Mouse (Mus musculus): ENCODE measurements around the gene Myo1e. TPM values are rescaled to one million over a fixed set of nuclear protein-coding genes. Genes with fewer than 3 reads are reported as not detected.
A peak's percentile ranks its signal among the peaks of the same experiment; 100 is the strongest.

The Myo1e gene
- polyA plus RNA-seq, 1 experiment from 2014 or later, result 15.7 TPM

- 58% methylated on average over 12 of the region's 12 CpGs for WGBS
- no peak for DNase-seq (ENCODE audit: low spot score)
Measured at GRCm38 (mm10) chr9:70181719-70182118, 25.4 kb upstream of the Myo1e start.

GRCm38 (mm10) chr9:70182639-70183038 lies 24.5 kb upstream of the Myo1e start:
- no peak for ATAC-seq (ENCODE audit: low FRiP score, low TSS enrichment)
- Histone ChIP-seq H3K27ac (replicated peaks) (no peak overlapping the region), H3K4me3 (ENCODE audit: low read depth, low read length) (no peak overlapping the region), H3K4me1 (replicated peaks; ENCODE audit: control insufficient read depth, insufficient read depth) (no peaks in the 10 kb centered on the region), H3K27me3 (ENCODE audit: control insufficient read depth, insufficient read depth, low read length) (no peaks in the 10 kb centered on the region), H3K36me3 (ENCODE audit: control insufficient read depth, insufficient read depth, low read length) (no peaks in the 10 kb centered on the region), H3K9me3 (ENCODE audit: control insufficient read depth, low read length) (no peaks in the 10 kb centered on the region), H3K9ac (ENCODE audit: low read length) (no peak overlapping the region), H3K4me2 (replicated peaks; ENCODE audit: low read depth) (no peak overlapping the region)
- no peak for DNase-seq (ENCODE audit: low spot score)
- WGBS, result 64% methylated on average over 7 of the region's 7 CpGs
- TF ChIP-seq EP300 (optimal IDR thresholded peaks at IDR 0.05), result no peak
- TF ChIP-seq CTCF (IDR thresholded peaks at IDR 0.05; ENCODE audit: low read depth), result no peak

More at GRCm38 (mm10) chr9:70181719-70182118, 25.4 kb upstream of the Myo1e start:
- no peak overlapping the region for H3K27ac ChIP-seq (replicated peaks)
- ATAC-seq (ENCODE audit: low FRiP score, low TSS enrichment), result no peak
- no peak overlapping the region for H3K9ac ChIP-seq (ENCODE audit: low read length)
- no peak overlapping the region for H3K4me3 ChIP-seq (ENCODE audit: low read depth, low read length)
- H3K36me3 ChIP-seq (ENCODE audit: control insufficient read depth, insufficient read depth, low read length), result no peaks in the 10 kb centered on the region
- H3K4me2 ChIP-seq (replicated peaks; ENCODE audit: low read depth), result no peak overlapping the region
- H3K9me3 ChIP-seq (ENCODE audit: control insufficient read depth, low read length), result no peaks in the 10 kb centered on the region
- no peak for TF ChIP-seq EP300 (optimal IDR thresholded peaks at IDR 0.05)
- TF ChIP-seq CTCF (IDR thresholded peaks at IDR 0.05; ENCODE audit: low read depth), result no peak
- H3K27me3 ChIP-seq (ENCODE audit: control insufficient read depth, insufficient read depth, low read length), result no peaks in the 10 kb centered on the region
- H3K4me1 ChIP-seq (replicated peaks; ENCODE audit: control insufficient read depth, insufficient read depth), result no peaks in the 10 kb centered on the region

GRCm38 (mm10) chr9:70192336-70192735 lies 14.8 kb upstream of the Myo1e start:
- no peak overlapping the region for H3K4me3 ChIP-seq (ENCODE audit: low read depth, low read length)
- TF ChIP-seq CTCF (IDR thresholded peaks at IDR 0.05; ENCODE audit: low read depth) (no peak), EP300 (optimal IDR thresholded peaks at IDR 0.05) (no peak)
- ATAC-seq (ENCODE audit: low FRiP score, low TSS enrichment) (no peak), DNase-seq (ENCODE audit: low spot score) (no peak)
- 76% methylated on average over 5 of the region's 5 CpGs for WGBS
- H3K4me2 ChIP-seq (replicated peaks; ENCODE audit: low read depth), result no peak overlapping the region
- H3K27me3 ChIP-seq (ENCODE audit: control insufficient read depth, insufficient read depth, low read length), result no peaks in the 10 kb centered on the region
- H3K4me1 ChIP-seq (replicated peaks; ENCODE audit: control insufficient read depth, insufficient read depth), result no peaks in the 10 kb centered on the region
- no peaks in the 10 kb centered on the region for H3K9me3 ChIP-seq (ENCODE audit: control insufficient read depth, low read length)
- no peaks in the 10 kb centered on the region for H3K36me3 ChIP-seq (ENCODE audit: control insufficient read depth, insufficient read depth, low read length)
- H3K27ac ChIP-seq (replicated peaks), result no peak overlapping the region
- no peak overlapping the region for H3K9ac ChIP-seq (ENCODE audit: low read length)

- Histone ChIP-seq H3K4me1 (replicated peaks; ENCODE audit: control insufficient read depth, insufficient read depth) (no peaks in the 10 kb centered on the region), H3K4me2 (replicated peaks; ENCODE audit: low read depth) (no peak overlapping the region), H3K4me3 (ENCODE audit: low read depth, low read length) (no peak overlapping the region), H3K9ac (ENCODE audit: low read length) (no peak overlapping the region), H3K27me3 (ENCODE audit: control insufficient read depth, insufficient read depth, low read length) (no peaks in the 10 kb centered on the region), H3K36me3 (ENCODE audit: control insufficient read depth, insufficient read depth, low read length) (no peaks in the 10 kb centered on the region), H3K9me3 (ENCODE audit: control insufficient read depth, low read length) (no peaks in the 10 kb centered on the region), H3K27ac (replicated peaks) (no peak overlapping the region)
- TF ChIP-seq CTCF (IDR thresholded peaks at IDR 0.05; ENCODE audit: low read depth) (no peak), EP300 (optimal IDR thresholded peaks at IDR 0.05) (no peak)
- DNase-seq (ENCODE audit: low spot score) (no peak), ATAC-seq (ENCODE audit: low FRiP score, low TSS enrichment) (no peak)
- whole genome bisulfite sequencing, result 80% methylated on average over 11 of the region's 11 CpGs
Measured at GRCm38 (mm10) chr9:70194622-70195021, 12.5 kb upstream of the Myo1e start.

GRCm38 (mm10) chr9:70196956-70197659 lies 10.0 kb upstream of the Myo1e start:
- 77% methylated on average over 15 of the region's 15 CpGs for WGBS
- H3K9ac ChIP-seq (ENCODE audit: low read length), result no peak overlapping the region

GRCm38 (mm10) chr9:70197992-70198391 lies 9.2 kb upstream of the Myo1e start:
- H3K4me2 ChIP-seq (replicated peaks; ENCODE audit: low read depth), result no peak overlapping the region
- TF ChIP-seq EP300 (optimal IDR thresholded peaks at IDR 0.05), result no peak
- no peak for TF ChIP-seq CTCF (IDR thresholded peaks at IDR 0.05; ENCODE audit: low read depth)
- ATAC-seq (ENCODE audit: low FRiP score, low TSS enrichment) (no peak), DNase-seq (ENCODE audit: low spot score) (no peak)
- no peaks in the 10 kb centered on the region for H3K9me3 ChIP-seq (ENCODE audit: control insufficient read depth, low read length)
- H3K9ac ChIP-seq (ENCODE audit: low read length), result no peak overlapping the region
- H3K27me3 ChIP-seq (ENCODE audit: control insufficient read depth, insufficient read depth, low read length), result no peaks in the 10 kb centered on the region
- no peaks in the 10 kb centered on the region for H3K36me3 ChIP-seq (ENCODE audit: control insufficient read depth, insufficient read depth, low read length)
- WGBS, result 72% methylated on average over 8 of the region's 8 CpGs
- no peak overlapping the region for H3K27ac ChIP-seq (replicated peaks)
- no peaks in the 10 kb centered on the region for H3K4me1 ChIP-seq (replicated peaks; ENCODE audit: control insufficient read depth, insufficient read depth)
- H3K4me3 ChIP-seq (ENCODE audit: low read depth, low read length), result no peak overlapping the region

More at GRCm38 (mm10) chr9:70196956-70197659, 10.0 kb upstream of the Myo1e start:
- Histone ChIP-seq H3K4me1 (replicated peaks; ENCODE audit: control insufficient read depth, insufficient read depth) (no peaks in the 10 kb centered on the region), H3K4me3 (ENCODE audit: low read depth, low read length) (no peak overlapping the region), H3K36me3 (ENCODE audit: control insufficient read depth, insufficient read depth, low read length) (no peaks in the 10 kb centered on the region), H3K4me2 (replicated peaks; ENCODE audit: low read depth) (no peak overlapping the region), H3K27me3 (ENCODE audit: control insufficient read depth, insufficient read depth, low read length) (no peaks in the 10 kb centered on the region), H3K27ac (replicated peaks) (no peak overlapping the region), H3K9me3 (ENCODE audit: control insufficient read depth, low read length) (no peaks in the 10 kb centered on the region)
- TF ChIP-seq CTCF (IDR thresholded peaks at IDR 0.05; ENCODE audit: low read depth), result no peak
- ATAC-seq (ENCODE audit: low FRiP score, low TSS enrichment), result 0 out of 2 replicates have a peak, but pooled peaks have one; percentile 40
- peak; percentile 27 for DNase-seq (ENCODE audit: low spot score)

All from stomach, postnatal 0 days (tissue).